Mouse (Mus musculus): ENCODE measurements at regions not wholly inside any gene's neighbourhood (a gene's known extent, or its start where the extent isn't known, plus 50 kb on each side); places are given as distances from the start of the nearest gene placed in this dataset.
"Not testable (repeated sequence)": the region's sequence is repeated elsewhere in the genome, so short reads cannot be mapped to it uniquely, and the experiment has no call there.

- TF ChIP-seq CTCF (IDR thresholded peaks at IDR 0.05; ENCODE audit: borderline replicate concordance, insufficient read depth, low read depth, low read length); POLR2A (IDR thresholded peaks at IDR 0.05; ENCODE audit: borderline replicate concordance, insufficient read depth, low read length): not testable (repeated sequence)
These were observed 530.3 kb downstream of the Dad1 start for GRCm38 (mm10) chr14:53723611-53724010.

All from cerebellum, adult 2 months (tissue).